Mouse (Mus musculus): ENCODE measurements around the gene Agtr1a. TPM values are rescaled to one million over a fixed set of nuclear protein-coding genes. Genes with fewer than 3 reads are reported as not detected.

Gene Agtr1a
- polyA plus RNA-seq, 1 experiment: 2.2 TPM

DNA sequence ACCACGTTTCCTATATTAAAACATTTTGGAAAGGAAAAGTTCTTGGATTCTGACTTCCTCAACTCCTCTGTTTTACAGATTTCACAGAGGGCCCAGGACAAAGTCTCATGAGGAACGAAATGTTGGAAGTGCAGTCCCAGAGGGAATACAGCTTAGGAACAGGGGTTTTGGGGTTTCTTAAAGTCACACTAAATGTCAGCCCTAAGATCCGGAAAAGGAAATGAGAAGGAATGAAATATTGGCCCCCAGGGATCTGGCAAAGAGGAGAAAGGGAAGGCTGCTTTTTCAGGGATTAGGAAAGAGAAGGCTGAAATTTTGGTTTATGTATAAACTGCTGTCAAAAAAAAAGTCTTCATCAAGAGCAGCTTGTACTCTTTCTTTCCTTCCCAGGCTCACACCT is 60.2 kb downstream of the Agtr1a start:
- H3K4me1 ChIP-seq (ENCODE audit: control insufficient read depth, insufficient read depth, low read length): no peaks in the 10 kb centered on the region
- H3K4me3 ChIP-seq (ENCODE audit: insufficient read depth, low read length): no peak overlapping the region
- no peak overlapping the region for H3K27ac ChIP-seq (ENCODE audit: insufficient read depth, low read length)
- TF ChIP-seq POLR2A (IDR thresholded peaks at IDR 0.05; ENCODE audit: low read depth, low read length): no peak
- no peak for TF ChIP-seq CTCF (IDR thresholded peaks at IDR 0.05; ENCODE audit: borderline replicate concordance, insufficient read depth, low read length)

DNA sequence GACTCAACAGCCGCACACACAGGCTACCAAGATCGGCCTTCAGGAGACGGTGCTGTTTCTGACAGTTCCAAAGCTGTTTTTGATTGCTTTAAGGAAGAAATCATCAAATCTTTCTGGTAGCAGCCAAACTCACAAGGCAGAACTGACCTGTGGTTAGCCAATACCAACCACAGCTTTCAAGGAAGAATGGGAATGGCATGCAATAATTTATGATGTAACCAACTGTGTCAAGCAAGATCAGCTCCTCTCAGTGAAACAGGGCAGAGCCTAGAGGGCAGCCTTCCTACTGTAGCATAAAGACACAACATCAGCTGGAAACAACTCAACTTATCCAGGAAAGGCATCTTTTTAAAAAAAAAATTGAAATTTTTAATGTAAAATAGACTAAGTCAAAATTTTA is 62.6 kb downstream of the Agtr1a start:
- Histone ChIP-seq H3K4me3 (ENCODE audit: insufficient read depth, low read length) (no peak overlapping the region), H3K4me1 (ENCODE audit: control insufficient read depth, insufficient read depth, low read length) (no peaks in the 10 kb centered on the region), H3K27ac (ENCODE audit: insufficient read depth, low read length) (no peak overlapping the region)
- TF ChIP-seq POLR2A (IDR thresholded peaks at IDR 0.05; ENCODE audit: low read depth, low read length): no peak
- TF ChIP-seq CTCF (IDR thresholded peaks at IDR 0.05; ENCODE audit: borderline replicate concordance, insufficient read depth, low read length): no peak

DNA sequence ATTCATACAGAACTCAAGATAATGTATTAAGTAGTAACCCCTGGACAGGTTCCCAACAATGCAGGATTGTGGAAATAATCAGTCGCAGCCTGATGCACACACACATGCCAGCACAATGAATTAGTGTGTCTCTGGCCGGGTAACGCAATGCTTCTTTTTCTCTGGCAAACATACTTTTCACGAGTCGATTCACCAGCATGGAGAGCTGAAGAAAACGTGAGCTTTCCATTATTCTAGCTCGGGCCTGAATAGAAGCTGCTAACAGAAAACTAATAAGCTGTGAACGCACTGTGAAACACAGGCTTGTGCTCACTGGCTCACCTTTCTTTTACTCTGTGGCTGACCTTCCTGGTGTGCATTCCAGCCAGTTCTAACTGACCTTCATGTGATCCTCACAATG is 64.4 kb downstream of the Agtr1a start:
- TF ChIP-seq CTCF (IDR thresholded peaks at IDR 0.05; ENCODE audit: borderline replicate concordance, insufficient read depth, low read length) (no peak), POLR2A (IDR thresholded peaks at IDR 0.05; ENCODE audit: low read depth, low read length) (no peak)
- Histone ChIP-seq H3K27ac (ENCODE audit: insufficient read depth, low read length) (no peak overlapping the region), H3K4me3 (ENCODE audit: insufficient read depth, low read length) (no peak overlapping the region), H3K4me1 (ENCODE audit: control insufficient read depth, insufficient read depth, low read length) (no peaks in the 10 kb centered on the region)

DNA sequence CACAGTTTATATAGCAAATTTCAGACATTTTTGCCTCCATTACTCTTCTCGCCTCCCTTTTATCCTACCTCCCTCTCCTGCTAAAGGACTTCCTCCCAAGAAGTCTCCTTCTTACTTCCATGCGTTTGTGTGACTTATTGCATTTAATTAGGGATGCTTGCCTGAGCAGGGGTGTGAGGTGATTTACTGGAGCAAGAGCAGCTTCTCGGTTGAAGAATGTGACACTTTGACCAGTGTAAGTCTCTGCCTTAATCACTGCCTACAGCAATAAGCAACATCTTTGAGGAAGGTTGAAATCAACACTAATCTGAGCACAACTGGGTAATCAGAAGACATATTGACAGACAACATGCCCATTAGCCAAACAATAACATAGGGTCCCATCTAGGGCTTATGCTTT is 67.6 kb downstream of the Agtr1a start:
- TF ChIP-seq CTCF (IDR thresholded peaks at IDR 0.05; ENCODE audit: borderline replicate concordance, insufficient read depth, low read length) (no peak), POLR2A (IDR thresholded peaks at IDR 0.05; ENCODE audit: low read depth, low read length) (no peak)
- Histone ChIP-seq H3K4me3 (ENCODE audit: insufficient read depth, low read length) (no peak overlapping the region), H3K4me1 (ENCODE audit: control insufficient read depth, insufficient read depth, low read length) (no peaks in the 10 kb centered on the region), H3K27ac (ENCODE audit: insufficient read depth, low read length) (no peak overlapping the region)

DNA sequence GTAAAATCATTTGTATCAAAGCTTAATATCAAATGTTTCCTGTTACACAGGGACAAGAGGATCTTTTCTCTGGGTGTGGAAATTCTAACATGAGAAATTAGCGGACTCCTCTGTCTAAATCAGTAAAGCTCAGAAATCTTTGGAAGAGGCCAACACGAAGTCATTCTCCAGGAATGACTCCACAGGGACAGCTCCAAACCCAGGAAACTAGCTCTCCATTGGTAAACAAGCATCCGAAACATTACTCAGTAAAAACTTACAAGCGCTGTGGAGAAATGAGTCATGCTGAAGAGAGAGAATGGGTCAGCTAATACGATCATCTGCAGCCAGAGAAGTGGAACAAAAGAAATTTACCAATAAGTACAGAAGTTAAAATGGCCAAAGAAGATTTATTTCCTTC is 82.4 kb downstream of the Agtr1a start:
- Histone ChIP-seq H3K27ac (ENCODE audit: insufficient read depth, low read length) (no peak overlapping the region; the same call in 1 of the 2 replicates), H3K4me3 (ENCODE audit: insufficient read depth, low read length) (no peak overlapping the region), H3K4me1 (ENCODE audit: control insufficient read depth, insufficient read depth, low read length) (no peaks in the 10 kb centered on the region)
- no peak for TF ChIP-seq POLR2A (IDR thresholded peaks at IDR 0.05; ENCODE audit: low read depth, low read length)
- TF ChIP-seq CTCF (IDR thresholded peaks at IDR 0.05; ENCODE audit: borderline replicate concordance, insufficient read depth, low read length): no peak

DNA sequence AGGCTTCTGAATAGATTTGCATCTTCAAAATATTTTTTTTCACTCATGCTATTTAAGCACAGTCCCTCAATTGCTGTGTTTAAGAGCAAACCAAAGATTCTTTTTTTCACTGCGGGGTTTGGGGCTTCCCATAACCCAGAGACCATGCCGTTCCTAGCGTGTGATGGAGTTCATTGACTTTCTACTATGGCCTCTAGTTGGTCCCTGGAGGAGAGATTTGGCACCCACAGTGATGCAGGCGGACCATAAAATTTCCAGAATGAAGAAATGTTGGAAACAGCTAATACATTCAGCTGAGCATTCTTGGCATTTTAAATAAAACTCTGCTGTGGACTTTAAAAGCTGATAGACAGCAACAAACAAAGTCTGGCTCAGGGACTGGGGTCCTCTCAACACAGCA is 90.8 kb downstream of the Agtr1a start:
- no peaks in the 10 kb centered on the region for H3K4me1 ChIP-seq (ENCODE audit: control insufficient read depth, insufficient read depth, low read length)
- H3K27ac ChIP-seq (ENCODE audit: insufficient read depth, low read length): no peak overlapping the region
- H3K4me3 ChIP-seq (ENCODE audit: insufficient read depth, low read length): no peak overlapping the region
- no peak for TF ChIP-seq POLR2A (IDR thresholded peaks at IDR 0.05; ENCODE audit: low read depth, low read length)

DNA sequence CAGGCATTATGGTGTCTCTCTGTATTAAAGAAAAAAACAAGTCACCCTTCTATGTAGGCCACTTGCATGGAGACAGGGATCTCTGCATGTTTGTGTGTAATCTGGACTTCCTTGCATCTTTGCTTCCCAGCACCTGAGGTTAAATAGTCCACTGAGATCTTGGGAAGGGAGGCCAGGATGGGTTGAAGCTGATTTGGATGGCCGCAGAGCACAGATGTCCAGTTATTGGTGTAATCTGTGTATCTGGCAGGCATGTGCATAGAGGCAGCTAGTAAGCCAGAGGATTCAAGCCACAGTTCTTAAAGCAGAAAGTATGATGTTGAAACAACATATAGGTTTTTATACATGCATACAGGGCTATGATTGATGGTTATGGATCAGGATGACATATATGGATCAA is 91.2 kb downstream of the Agtr1a start:
- Histone ChIP-seq H3K4me1 (ENCODE audit: control insufficient read depth, insufficient read depth, low read length) (no peaks in the 10 kb centered on the region), H3K4me3 (ENCODE audit: insufficient read depth, low read length) (no peak overlapping the region), H3K27ac (ENCODE audit: insufficient read depth, low read length) (no peak overlapping the region)
- TF ChIP-seq POLR2A (IDR thresholded peaks at IDR 0.05; ENCODE audit: low read depth, low read length): no peak
- TF ChIP-seq CTCF (IDR thresholded peaks at IDR 0.05; ENCODE audit: borderline replicate concordance, insufficient read depth, low read length): no peak

Other genes with a start within 250 kb of the Agtr1a start
- gene Mboat1, start 200.0 kb upstream of the Agtr1a start, polyA plus RNA-seq (2011; ENCODE audit: insufficient read length, low read depth, missing spikeins): 10.0 and 12.5 TPM in 2 replicates
- 78.2 and 82.3 TPM in 2 replicates for gene Uqcrfs1, start 208.9 kb downstream of the Agtr1a start, polyA plus RNA-seq (2011; ENCODE audit: insufficient read length, low read depth, missing spikeins)

Measured in embryonic fibroblast, embryonic 13.5 days (primary cell).